Comparison of ENCODE assay signal across 19 mouse cellular contexts in the genomic region with DNA sequence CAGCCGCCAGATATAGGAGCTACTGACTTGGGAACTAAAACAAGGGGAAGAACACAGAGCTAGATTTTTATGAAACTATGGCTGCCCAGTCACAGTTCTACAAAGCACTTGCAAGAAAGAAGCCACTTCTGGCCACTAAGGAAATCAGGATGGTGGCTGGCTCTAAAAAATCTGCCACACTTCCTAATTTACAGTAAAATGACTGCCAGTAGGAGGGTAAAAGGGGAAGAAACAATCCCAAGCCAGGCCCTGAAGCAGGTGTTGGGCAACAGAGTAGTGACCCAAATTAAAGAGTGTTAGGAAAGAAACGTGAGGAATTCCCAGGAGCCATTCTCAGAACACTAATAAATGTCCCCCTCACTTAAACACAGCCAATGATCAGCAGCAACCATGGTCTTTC.
"Had no signal": no experiment of that assay in that cellular context is flagged by ENCODE, and none has a peak within 500 bp of the region (broad histone marks: within the 10 kb centered on the region; RNA-seq: fewer than 3 reads in every experiment).

No protein-coding gene starts in this region.

- H3K27ac ChIP-seq: liver, embryonic 12.5 days; liver, embryonic 14.5 days; midbrain, embryonic 10.5 days; midbrain, embryonic 12.5 days; neural tube, embryonic 12.5 days had no signal

- H3K4me1 ChIP-seq: midbrain, embryonic 10.5 days; midbrain, embryonic 12.5 days; neural tube, embryonic 12.5 days had no signal

- H3K4me3 ChIP-seq: liver, embryonic 12.5 days; midbrain, embryonic 10.5 days; midbrain, embryonic 12.5 days; myocyte; neural tube, embryonic 12.5 days had no signal

- H3K36me3 ChIP-seq: midbrain, embryonic 12.5 days; neural tube, embryonic 12.5 days had no signal

- DNase-seq: lung, adult 18-20 months; lung, embryonic 14.5 days; lung, postnatal 10 days; lung, postnatal 4 days; midbrain, embryonic 14.5 days; retina, postnatal 1 day; right cerebral cortex, adult 18-20 months; right cerebral cortex, postnatal 14 days; spleen, adult 18-20 months; thymus, adult 18-20 months; thymus, postnatal 14 days; thymus, postnatal 36 days had no signal

- H3K27me3 ChIP-seq: liver, embryonic 12.5 days; midbrain, embryonic 12.5 days; neural tube, embryonic 12.5 days had no signal

- ATAC-seq: liver, embryonic 12.5 days; midbrain, embryonic 16.5 days had no signal
